Mouse (Mus musculus): ENCODE measurements around the gene Fam208b. TPM values are rescaled to one million over a fixed set of nuclear protein-coding genes. Genes with fewer than 3 reads are reported as not detected.
A peak's percentile ranks its signal among the peaks of the same experiment; 100 is the strongest.
"Not testable (repeated sequence)": the region's sequence is repeated elsewhere in the genome, so short reads cannot be mapped to it uniquely, and the experiment has no call there.

Gene Fam208b
- total RNA-seq, 1 experiment from 2014 or later, result 22.1 TPM

DNA sequence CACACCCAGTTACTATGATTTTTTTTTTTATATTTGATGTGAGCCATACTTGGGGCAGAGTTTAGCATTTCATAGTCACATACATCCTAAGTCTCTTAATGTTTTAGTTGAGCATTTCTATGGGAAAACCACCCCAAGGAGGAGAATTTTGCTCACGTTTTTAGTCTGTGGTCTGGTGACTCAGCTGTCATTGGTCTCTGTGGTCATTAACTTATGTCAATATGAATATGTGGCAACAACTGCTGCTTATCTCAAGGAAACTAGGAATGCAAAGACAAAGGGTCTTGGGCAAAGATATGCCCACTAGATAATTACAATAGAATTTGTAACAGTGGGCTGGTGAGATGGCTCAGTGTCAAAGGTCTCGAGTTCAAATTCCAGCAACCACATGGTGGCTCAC is 47.0 kb downstream of the Fam208b start:
- DNase-seq, result no peak

GRCm38 (mm10) chr13:3563130-3563529 is 47.8 kb downstream of the Fam208b start:
- no peak for DNase-seq

GRCm38 (mm10) chr13:3547856-3548255 is 63.1 kb downstream of the Fam208b start:
- no peak for DNase-seq

GRCm38 (mm10) chr13:3547410-3547809 is 63.5 kb downstream of the Fam208b start:
- DNase-seq, result no peak

DNA sequence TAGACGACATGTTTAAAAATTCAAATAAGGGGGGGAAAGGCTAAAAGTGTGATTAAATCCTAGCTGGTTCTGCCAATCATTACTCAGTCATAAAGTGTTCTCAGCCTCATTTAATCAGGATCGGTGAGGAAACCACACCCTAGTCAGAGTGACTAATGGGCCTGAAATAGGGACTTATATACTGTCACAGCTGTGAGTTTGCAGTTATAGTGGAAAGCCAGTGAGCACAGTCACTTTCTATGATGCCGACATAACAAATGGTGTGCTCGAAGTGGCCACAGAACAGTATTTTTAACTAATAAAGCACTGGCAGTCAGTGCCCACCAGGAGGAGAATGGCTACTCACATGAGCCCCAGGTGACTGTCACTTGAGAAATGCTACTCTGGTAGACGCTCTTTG is 66.0 kb downstream of the Fam208b start:
- no peak for DNase-seq

- no peak for DNase-seq
These were observed 66.6 kb downstream of the Fam208b start for GRCm38 (mm10) chr13:3544077-3544874.

DNA sequence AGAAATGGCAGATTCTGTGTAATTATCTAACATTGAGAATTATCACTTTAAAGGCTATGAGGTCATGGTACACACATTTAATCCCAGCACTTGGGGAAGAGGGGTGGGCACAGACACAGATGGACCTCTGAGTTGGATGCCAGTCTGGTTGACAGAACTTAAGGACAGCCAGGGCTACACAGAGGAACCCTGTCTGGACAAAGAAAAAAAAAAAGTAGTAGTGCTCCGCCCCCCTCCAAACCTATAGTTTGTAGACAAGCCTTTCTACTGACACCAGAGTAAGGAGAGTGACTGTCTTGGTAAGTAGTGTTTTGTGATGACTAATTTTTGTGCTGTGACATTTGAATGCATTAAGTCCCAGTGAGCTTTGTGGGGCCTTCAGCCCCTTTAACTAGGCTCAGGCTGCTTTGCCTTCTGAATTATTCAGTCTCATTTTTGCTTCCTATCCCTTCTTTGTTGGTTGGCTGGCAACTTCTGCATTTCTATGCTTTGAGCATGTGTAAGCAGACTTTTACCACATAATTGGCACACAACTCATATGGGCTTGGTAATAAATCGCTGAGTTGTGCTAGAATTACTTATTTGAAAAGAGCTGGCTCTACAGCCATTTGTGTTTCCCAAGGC is 69.6 kb downstream of the Fam208b start:
- DNase-seq, result no peak

- no peak for DNase-seq
These were observed 70.7 kb downstream of the Fam208b start for GRCm38 (mm10) chr13:3540166-3540565.

- DNase-seq, result no peak
These were observed 71.8 kb downstream of the Fam208b start for GRCm38 (mm10) chr13:3538969-3539562.

- peak; percentile 88 for DNase-seq
These were observed 72.5 kb downstream of the Fam208b start for GRCm38 (mm10) chr13:3538223-3538968.

DNA sequence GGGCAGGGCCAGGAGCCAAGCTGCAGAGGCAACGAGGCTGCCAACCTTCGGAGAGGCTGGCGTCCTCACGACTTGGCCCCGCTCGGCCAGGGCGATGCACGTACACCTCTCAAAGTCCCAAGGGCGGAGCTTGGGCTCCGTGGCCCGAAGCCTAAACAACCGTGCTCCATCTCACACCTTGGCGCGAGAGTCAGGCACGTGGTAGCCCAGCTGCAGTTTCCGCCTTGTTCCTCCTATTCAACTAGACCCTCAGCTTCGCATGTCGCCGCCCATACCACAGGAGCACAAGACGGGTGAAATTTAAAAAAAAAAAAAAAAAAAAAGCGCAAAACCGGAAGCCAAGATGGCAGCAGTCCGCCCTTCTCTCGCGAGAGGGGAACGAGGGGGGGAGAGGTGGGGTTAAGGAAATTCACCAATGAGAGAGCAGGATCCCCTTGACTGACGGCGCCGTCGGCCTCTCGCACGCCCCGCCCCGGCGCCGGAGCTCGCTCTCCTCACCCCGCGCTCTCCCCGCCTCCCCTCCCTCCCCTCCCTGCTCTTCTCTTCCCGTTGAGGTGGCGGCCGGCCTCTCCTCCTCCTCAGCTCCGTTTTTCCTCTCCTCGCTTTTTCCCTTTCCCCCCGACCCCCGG is 73.2 kb downstream of the Fam208b start, which contains the start of gene Gdi2:
Gene Gdi2 (plus strand): TSS at position 470 of the 629 bp plus-strand sequence.
- peak; percentile 98 for DNase-seq

GRCm38 (mm10) chr13:3534146-3534545 is 76.8 kb downstream of the Fam208b start:
- DNase-seq, result no peak

DNA sequence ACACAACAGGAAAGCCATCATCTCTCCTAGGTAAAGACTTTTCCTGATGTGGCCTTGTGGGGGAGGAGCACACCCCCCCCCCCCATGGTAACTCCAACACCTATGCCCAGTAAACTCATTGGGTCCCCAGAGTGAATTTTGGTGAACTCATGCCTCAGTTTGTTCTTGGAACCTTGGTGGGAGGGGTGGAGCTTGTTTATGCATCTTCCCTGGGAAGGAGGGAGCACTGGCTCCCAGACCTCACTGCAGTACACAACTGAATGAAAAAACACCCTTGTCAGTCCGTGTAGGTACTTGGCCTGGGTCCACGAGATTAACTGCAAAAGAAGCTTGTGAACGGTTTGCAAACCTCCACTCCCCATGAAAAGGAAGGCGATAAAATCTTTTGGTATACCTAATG is 78.5 kb downstream of the Fam208b start:
- no peak for DNase-seq

GRCm38 (mm10) chr13:3531692-3532320 is 79.1 kb downstream of the Fam208b start:
- no peak for DNase-seq

- not testable (repeated sequence) for DNase-seq
These were observed 79.7 kb downstream of the Fam208b start for GRCm38 (mm10) chr13:3531176-3531575.

- DNase-seq, result no peak
These were observed 80.5 kb downstream of the Fam208b start for GRCm38 (mm10) chr13:3530451-3530850.

DNA sequence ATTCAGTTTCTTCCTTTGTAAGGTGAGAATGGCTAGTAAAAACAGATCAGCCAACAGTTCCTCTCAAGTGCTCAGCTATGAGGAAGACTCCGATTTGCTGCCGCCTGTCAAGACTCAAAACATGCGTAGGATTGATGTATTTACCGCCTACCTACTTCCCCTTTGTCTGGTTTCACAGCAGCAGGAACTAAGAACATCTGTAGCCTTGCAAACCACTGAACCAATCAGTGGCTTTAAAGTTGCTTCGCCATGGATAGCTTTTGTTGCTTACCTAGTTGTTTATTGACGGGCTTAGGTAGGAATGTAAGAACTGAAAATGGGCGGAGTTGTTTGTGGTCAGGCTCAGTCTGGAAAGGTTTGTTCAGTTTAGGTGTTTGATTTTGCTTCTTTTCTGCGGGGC is 84.6 kb downstream of the Fam208b start:
- DNase-seq, result no peak

GRCm38 (mm10) chr13:3525611-3526051 is 85.3 kb downstream of the Fam208b start:
- DNase-seq, result no peak

- DNase-seq, result no peak
These were observed 87.0 kb downstream of the Fam208b start for GRCm38 (mm10) chr13:3523946-3524345.

- peak; percentile 72 for DNase-seq
These were observed 87.4 kb downstream of the Fam208b start for GRCm38 (mm10) chr13:3523459-3523858.

GRCm38 (mm10) chr13:3519994-3520393 is 90.9 kb downstream of the Fam208b start:
- DNase-seq, result not testable (repeated sequence)
